Mouse (Mus musculus): ENCODE data around the gene Fam172a. TPM values are rescaled to one million over a fixed set of nuclear protein-coding genes. Genes with fewer than 3 reads are reported as not detected.
A peak's percentile ranks its signal among the peaks of the same experiment; 100 is the strongest.

Fam172a gene
- polyA plus RNA-seq, 1 experiment from 2014 or later: 36.9 TPM

DNA sequence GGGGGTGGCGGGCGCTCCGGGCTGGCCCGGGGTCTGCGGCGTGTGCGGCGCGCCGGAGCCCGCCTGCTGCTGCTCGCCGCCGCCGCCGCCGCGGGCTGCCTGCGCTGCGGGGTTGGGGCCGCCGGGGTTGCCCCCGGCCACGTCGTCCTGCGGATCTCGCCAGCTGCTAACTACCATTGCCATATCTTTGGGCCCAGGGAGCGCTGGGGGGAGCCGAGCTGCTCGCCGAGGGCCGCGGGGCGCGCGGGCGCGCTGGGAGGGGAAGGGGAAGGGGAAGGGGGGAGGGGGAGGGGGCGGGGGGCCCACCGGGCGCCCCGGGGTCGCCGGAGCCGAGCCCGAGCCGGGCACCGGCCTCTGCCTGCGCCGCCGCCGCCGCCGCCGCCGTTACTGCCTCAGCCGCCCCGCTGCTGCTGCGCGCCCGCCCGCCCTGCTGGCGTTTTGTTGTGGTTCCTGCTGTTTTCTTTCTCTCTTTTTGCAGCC, 496.6 kb downstream of the Fam172a start:
- Histone ChIP-seq H3K36me3 (peaks cover 8% of the 10 kb centered on the region), H3K27me3 (replicated peaks) (no peaks in the 10 kb centered on the region), H3K4me3 (peak overlapping the region; percentile 100), H3K9ac (peak overlapping the region; percentile 100), H3K4me1 (0 out of 2 replicates have a peak, but pooled peaks cover 10% of the 10 kb centered on the region), H3K9me3 (no peaks in the 10 kb centered on the region), H3K4me2 (replicated peaks) (peak overlapping the region; percentile 81), H3K27ac (peak overlapping the region; percentile 100)
- ATAC-seq (ENCODE audit: low FRiP score, low read depth): no peak
- under 1% methylated on average over 42 of the region's 63 CpGs for WGBS

- peaks cover 13% of the 10 kb centered on the region for H3K4me1 ChIP-seq
- H3K27ac ChIP-seq: peak overlapping the region; percentile 100
- H3K9me3 ChIP-seq: no peaks in the 10 kb centered on the region
- H3K4me2 ChIP-seq (replicated peaks): peak overlapping the region; percentile 81
- peak overlapping the region; percentile 100 for H3K9ac ChIP-seq
- H3K36me3 ChIP-seq: peaks cover 8% of the 10 kb centered on the region
- no peak for ATAC-seq (ENCODE audit: low FRiP score, low read depth)
- peak overlapping the region; percentile 100 for H3K4me3 ChIP-seq
- H3K27me3 ChIP-seq (replicated peaks): no peaks in the 10 kb centered on the region
- under 1% methylated on average over 91 of the region's 92 CpGs for WGBS
Observed at GRCm38 (mm10) chr13:78198871-78199641, 497.2 kb downstream of the Fam172a start.

DNA sequence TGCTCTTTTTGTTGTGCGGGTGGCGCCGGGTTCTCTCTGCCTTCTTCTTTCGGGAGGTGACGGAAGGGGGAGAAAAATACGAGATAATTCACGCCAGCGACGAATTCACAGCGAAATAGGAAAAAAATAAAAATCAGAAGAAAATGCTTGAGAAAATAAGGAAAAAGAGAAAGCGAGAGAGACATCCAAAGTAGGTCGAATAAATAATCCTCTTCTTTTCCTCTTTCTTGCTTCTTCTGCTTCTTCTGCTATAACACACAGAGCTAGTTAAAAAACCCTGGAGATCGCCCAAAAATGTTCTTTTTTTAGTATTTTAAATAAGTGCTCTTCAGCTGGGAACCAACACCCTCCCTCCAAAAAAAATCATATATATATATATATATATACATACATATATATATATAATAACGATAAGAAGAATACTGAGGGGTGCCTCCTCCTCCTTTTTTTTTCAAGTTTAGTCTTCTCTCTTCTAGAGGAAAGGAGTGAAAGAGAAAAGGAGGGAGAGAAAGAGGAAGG, 497.9 kb downstream of the Fam172a start, which contains the start of gene Nr2f1:
TSS of gene Nr2f1 (minus strand) at position 116 of the 519 bp plus-strand sequence.
- Histone ChIP-seq H3K36me3 (peaks cover 7% of the 10 kb centered on the region), H3K4me2 (replicated peaks) (peak within 1 kb of the TSS; percentile 81), H3K9me3 (no peaks in the 10 kb centered on the region), H3K9ac (peak within 1 kb of the TSS; percentile 100), H3K4me1 (peaks cover 17% of the 10 kb centered on the region), H3K27me3 (replicated peaks) (no peaks in the 10 kb centered on the region), H3K27ac (peak within 1 kb of the TSS; percentile 100), H3K4me3 (peak within 1 kb of the TSS; percentile 100)
- ATAC-seq (ENCODE audit: low FRiP score, low read depth): no peak
- whole genome bisulfite sequencing: 0% methylated on average over 14 of the region's 14 CpGs

- peak overlapping the region; percentile 81 for H3K4me2 ChIP-seq (replicated peaks)
- peak; percentile 65 for ATAC-seq (ENCODE audit: low FRiP score, low read depth)
- peak overlapping the region; percentile 100 for H3K4me3 ChIP-seq
- H3K4me1 ChIP-seq: peaks cover 16% of the 10 kb centered on the region
- under 1% methylated on average over 9 of the region's 9 CpGs for WGBS
- peaks cover under 1% of the 10 kb centered on the region; the same call in 1 of the 2 replicates for H3K36me3 ChIP-seq
- no peaks in the 10 kb centered on the region for H3K27me3 ChIP-seq (replicated peaks)
- no peaks in the 10 kb centered on the region for H3K9me3 ChIP-seq
- peak overlapping the region; percentile 57; the same call in 1 of the 2 replicates for H3K27ac ChIP-seq
- H3K9ac ChIP-seq: peak overlapping the region; percentile 100; the same call in 1 of the 2 replicates
Observed at GRCm38 (mm10) chr13:78200407-78200806, 498.6 kb downstream of the Fam172a start.

GRCm38 (mm10) chr13:78200991-78201870, 499.4 kb downstream of the Fam172a start:
- WGBS: under 1% methylated on average over 29 of the region's 30 CpGs
- H3K9ac ChIP-seq: peak overlapping the region; percentile 85

GRCm38 (mm10) chr13:78201871-78202565, 500.2 kb downstream of the Fam172a start:
- H3K36me3 ChIP-seq: no peaks in the 10 kb centered on the region
- H3K27ac ChIP-seq: peak overlapping the region; percentile 94
- H3K4me2 ChIP-seq (replicated peaks): peak overlapping the region; percentile 81
- peak overlapping the region; percentile 85 for H3K9ac ChIP-seq
- WGBS: under 1% methylated on average over 22 of the region's 22 CpGs
- 0 out of 2 replicates have a peak, but pooled peaks have one; percentile 12 for ATAC-seq (ENCODE audit: low FRiP score, low read depth)
- H3K9me3 ChIP-seq: no peaks in the 10 kb centered on the region
- peaks cover 23% of the 10 kb centered on the region for H3K4me1 ChIP-seq
- H3K27me3 ChIP-seq (replicated peaks): no peaks in the 10 kb centered on the region
- H3K4me3 ChIP-seq: peak overlapping the region; percentile 65

More at GRCm38 (mm10) chr13:78200991-78201870, 499.4 kb downstream of the Fam172a start:
- Histone ChIP-seq H3K36me3 (no peaks in the 10 kb centered on the region), H3K4me1 (peaks cover 20% of the 10 kb centered on the region), H3K9me3 (no peaks in the 10 kb centered on the region), H3K27ac (peak overlapping the region; percentile 94), H3K4me2 (replicated peaks) (peak overlapping the region; percentile 81), H3K27me3 (replicated peaks) (no peaks in the 10 kb centered on the region), H3K4me3 (peak overlapping the region; percentile 65)
- ATAC-seq (ENCODE audit: low FRiP score, low read depth): peak; percentile 37

GRCm38 (mm10) chr13:78202574-78203347, 500.9 kb downstream of the Fam172a start:
- Histone ChIP-seq H3K27ac (peak overlapping the region; percentile 94), H3K27me3 (replicated peaks) (no peaks in the 10 kb centered on the region), H3K4me3 (peak overlapping the region; percentile 65), H3K9me3 (no peaks in the 10 kb centered on the region), H3K4me2 (replicated peaks) (peak overlapping the region; percentile 81), H3K9ac (peak overlapping the region; percentile 85), H3K36me3 (no peaks in the 10 kb centered on the region), H3K4me1 (peaks cover 29% of the 10 kb centered on the region)
- peak; percentile 0; the same call in 1 of the 2 replicates for ATAC-seq (ENCODE audit: low FRiP score, low read depth)
- under 1% methylated on average over 47 of the region's 47 CpGs for WGBS

- Histone ChIP-seq H3K4me2 (replicated peaks) (peak overlapping the region; percentile 81), H3K36me3 (no peaks in the 10 kb centered on the region), H3K9ac (peak overlapping the region; percentile 85), H3K27ac (peak overlapping the region; percentile 94), H3K4me3 (peak overlapping the region; percentile 65), H3K27me3 (replicated peaks) (no peaks in the 10 kb centered on the region), H3K4me1 (peaks cover 36% of the 10 kb centered on the region), H3K9me3 (no peaks in the 10 kb centered on the region)
- under 1% methylated on average over 36 of the region's 37 CpGs for WGBS
- ATAC-seq (ENCODE audit: low FRiP score, low read depth): peak; percentile 41
Observed at GRCm38 (mm10) chr13:78203348-78204061, 501.7 kb downstream of the Fam172a start.

GRCm38 (mm10) chr13:78205426-78205825, 503.6 kb downstream of the Fam172a start:
- H3K27ac ChIP-seq: no peak overlapping the region
- ATAC-seq (ENCODE audit: low FRiP score, low read depth): no peak
- H3K4me3 ChIP-seq: no peak overlapping the region
- H3K27me3 ChIP-seq (replicated peaks): no peaks in the 10 kb centered on the region
- H3K9me3 ChIP-seq: no peaks in the 10 kb centered on the region
- no peak overlapping the region for H3K9ac ChIP-seq
- H3K36me3 ChIP-seq: no peaks in the 10 kb centered on the region
- peaks cover 56% of the 10 kb centered on the region for H3K4me1 ChIP-seq
- H3K4me2 ChIP-seq (replicated peaks): peak overlapping the region; percentile 81

- Histone ChIP-seq H3K4me2 (replicated peaks) (peak overlapping the region; percentile 87), H3K4me3 (no peak overlapping the region), H3K36me3 (no peaks in the 10 kb centered on the region), H3K9ac (no peak overlapping the region), H3K9me3 (no peaks in the 10 kb centered on the region), H3K27ac (no peak overlapping the region), H3K4me1 (peaks cover 71% of the 10 kb centered on the region), H3K27me3 (replicated peaks) (peaks cover 2% of the 10 kb centered on the region; the same call in 1 of the 2 replicates)
- 17% methylated on average over 7 of the region's 7 CpGs for WGBS
- no peak for ATAC-seq (ENCODE audit: low FRiP score, low read depth)
Observed at GRCm38 (mm10) chr13:78206891-78207430, 505.1 kb downstream of the Fam172a start.
